Mouse (Mus musculus): ENCODE data around the gene Cmtm8.

Cmtm8 gene

GRCm38 (mm10) chr9:114768066-114768465 is 75.9 kb downstream of the Cmtm8 start:
- in situ Hi-C loops (cut with MboI; ENCODE audit: low pct_unique_long_range_greater_than_20kb in 1 of 2, low sequenced_read_pairs in 2 of 2, unreplicated experiment in 1 of 2) = no loop called here

- in situ Hi-C loops (cut with MboI; ENCODE audit: low pct_unique_long_range_greater_than_20kb in 1 of 2, low sequenced_read_pairs in 2 of 2, unreplicated experiment in 1 of 2) = no loop called here
These were observed 76.4 kb downstream of the Cmtm8 start for GRCm38 (mm10) chr9:114767507-114767906.

- in situ Hi-C loops (cut with MboI; ENCODE audit: low pct_unique_long_range_greater_than_20kb in 1 of 2, low sequenced_read_pairs in 2 of 2, unreplicated experiment in 1 of 2) = no loop called here
These were observed 76.9 kb downstream of the Cmtm8 start for GRCm38 (mm10) chr9:114767030-114767429.

GRCm38 (mm10) chr9:114763341-114763740 is 80.6 kb downstream of the Cmtm8 start:
- in situ Hi-C loops (cut with MboI; ENCODE audit: low pct_unique_long_range_greater_than_20kb in 1 of 2, low sequenced_read_pairs in 2 of 2, unreplicated experiment in 1 of 2) = no loop called here

- in situ Hi-C loops (cut with MboI; ENCODE audit: low pct_unique_long_range_greater_than_20kb in 1 of 2, low sequenced_read_pairs in 2 of 2, unreplicated experiment in 1 of 2) = no loop called here
These were observed 82.1 kb downstream of the Cmtm8 start for GRCm38 (mm10) chr9:114761848-114762247.

- in situ Hi-C loops (cut with MboI; ENCODE audit: low pct_unique_long_range_greater_than_20kb in 1 of 2, low sequenced_read_pairs in 2 of 2, unreplicated experiment in 1 of 2) = no loop called here
These were observed 83.6 kb downstream of the Cmtm8 start for GRCm38 (mm10) chr9:114760353-114760752.

- in situ Hi-C loops (cut with MboI; ENCODE audit: low pct_unique_long_range_greater_than_20kb in 1 of 2, low sequenced_read_pairs in 2 of 2, unreplicated experiment in 1 of 2) = no loop called here
These were observed 84.1 kb downstream of the Cmtm8 start for GRCm38 (mm10) chr9:114759886-114760285.

GRCm38 (mm10) chr9:114758801-114759200 is 85.2 kb downstream of the Cmtm8 start:
- in situ Hi-C loops (cut with MboI; ENCODE audit: low pct_unique_long_range_greater_than_20kb in 1 of 2, low sequenced_read_pairs in 2 of 2, unreplicated experiment in 1 of 2) = no loop called here

GRCm38 (mm10) chr9:114758272-114758671 is 85.7 kb downstream of the Cmtm8 start:
- in situ Hi-C loops (cut with MboI; ENCODE audit: low pct_unique_long_range_greater_than_20kb in 1 of 2, low sequenced_read_pairs in 2 of 2, unreplicated experiment in 1 of 2) = no loop called here

- in situ Hi-C loops (cut with MboI; ENCODE audit: low pct_unique_long_range_greater_than_20kb in 1 of 2, low sequenced_read_pairs in 2 of 2, unreplicated experiment in 1 of 2) = no loop called here
These were observed 91.0 kb downstream of the Cmtm8 start for GRCm38 (mm10) chr9:114752863-114753484.

GRCm38 (mm10) chr9:114752311-114752710 is 91.6 kb downstream of the Cmtm8 start:
- in situ Hi-C loops (cut with MboI; ENCODE audit: low pct_unique_long_range_greater_than_20kb in 1 of 2, low sequenced_read_pairs in 2 of 2, unreplicated experiment in 1 of 2) = no loop called here

GRCm38 (mm10) chr9:114751582-114751981 is 92.4 kb downstream of the Cmtm8 start:
- in situ Hi-C loops (cut with MboI; ENCODE audit: low pct_unique_long_range_greater_than_20kb in 1 of 2, low sequenced_read_pairs in 2 of 2, unreplicated experiment in 1 of 2) = no loop called here

GRCm38 (mm10) chr9:114747466-114747865 is 96.5 kb downstream of the Cmtm8 start:
- in situ Hi-C loops (cut with MboI; ENCODE audit: low pct_unique_long_range_greater_than_20kb in 1 of 2, low sequenced_read_pairs in 2 of 2, unreplicated experiment in 1 of 2) = loop anchor here in 1 of 2 experiments (5.0 kb wide), 1 partner anchor 100 kb away; no protein-coding TSS in a partner anchor

GRCm38 (mm10) chr9:114747012-114747411 is 96.9 kb downstream of the Cmtm8 start:
- in situ Hi-C loops (cut with MboI; ENCODE audit: low pct_unique_long_range_greater_than_20kb in 1 of 2, low sequenced_read_pairs in 2 of 2, unreplicated experiment in 1 of 2) = loop anchor here in 1 of 2 experiments (5.0 kb wide), 1 partner anchor 100 kb away; no protein-coding TSS in a partner anchor

GRCm38 (mm10) chr9:114745654-114746053 is 98.3 kb downstream of the Cmtm8 start:
- in situ Hi-C loops (cut with MboI; ENCODE audit: low pct_unique_long_range_greater_than_20kb in 1 of 2, low sequenced_read_pairs in 2 of 2, unreplicated experiment in 1 of 2) = loop anchor here in 1 of 2 experiments (5.0 kb wide), 1 partner anchor 98 kb away; no protein-coding TSS in a partner anchor

GRCm38 (mm10) chr9:114745163-114745562 is 98.8 kb downstream of the Cmtm8 start:
- in situ Hi-C loops (cut with MboI; ENCODE audit: low pct_unique_long_range_greater_than_20kb in 1 of 2, low sequenced_read_pairs in 2 of 2, unreplicated experiment in 1 of 2) = loop anchor here in 1 of 2 experiments (5.0 kb wide), 1 partner anchor 98 kb away; no protein-coding TSS in a partner anchor

- in situ Hi-C loops (cut with MboI; ENCODE audit: low pct_unique_long_range_greater_than_20kb in 1 of 2, low sequenced_read_pairs in 2 of 2, unreplicated experiment in 1 of 2) = no loop called here
These were observed 101.2 kb downstream of the Cmtm8 start for GRCm38 (mm10) chr9:114742731-114743130.

GRCm38 (mm10) chr9:114740336-114740735 is 103.6 kb downstream of the Cmtm8 start:
- in situ Hi-C loops (cut with MboI; ENCODE audit: low pct_unique_long_range_greater_than_20kb in 1 of 2, low sequenced_read_pairs in 2 of 2, unreplicated experiment in 1 of 2) = no loop called here

All from mouse embryonic stem cell (cell line).